Mouse (Mus musculus): ENCODE measurements around the gene Armc7.

DNA sequence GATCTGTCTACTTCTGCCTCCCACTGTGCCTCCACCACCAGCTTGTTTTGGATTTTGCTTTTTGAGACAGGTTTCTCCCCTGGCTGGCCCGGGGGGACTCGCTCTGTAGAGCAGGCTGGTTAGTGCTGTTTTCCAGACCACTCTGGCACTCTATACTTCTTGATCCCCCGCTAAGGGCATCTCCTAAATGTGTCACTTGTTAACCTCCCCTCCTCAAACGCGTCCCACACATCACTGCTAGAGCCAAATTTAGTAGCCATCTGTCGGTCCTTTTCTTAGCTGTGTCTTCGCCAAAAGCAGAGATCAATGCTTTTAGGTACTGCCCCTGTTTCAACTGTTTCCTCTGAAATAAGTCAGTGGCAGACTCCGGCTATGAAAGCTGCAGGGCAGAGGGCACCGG, 43.2 kb downstream of the Armc7 start:
- TF ChIP-seq EP300 (IDR thresholded peaks at IDR 0.05) (no peak), CTCF (IDR thresholded peaks at IDR 0.05) (no peak)

All from lung, postnatal 0 days (tissue).